Mouse (Mus musculus) heart, adult 18-20 months (tissue): ENCODE measurements around the gene Olfr171. TPM values are rescaled to one million over a fixed set of nuclear protein-coding genes. Genes with fewer than 3 reads are reported as not detected.
A peak's percentile ranks its signal among the peaks of the same experiment; 100 is the strongest.
"Not testable (repeated sequence)": the region's sequence is repeated elsewhere in the genome, so short reads cannot be mapped to it uniquely, and the experiment has no call there.

Experiments used
- DNase-seq, 2 experiments: peaks; one replicate each; pipeline ENCODE4 v3.0.0; 2021 to 2022; ENCODE audit warnings: mixed read lengths in 1 of 2
- long read RNA-seq, 2 experiments: library from polyadenylated mRNA; stranded (forward); transcript quantifications; one replicate each; pipeline ENCODE4 v2.0.0; 2021
- total RNA-seq, 2 experiments: library from RNA; stranded (reverse); gene quantifications; 2 replicates each; pipeline ENCODE4 v1.2.3; 2021

Gene Olfr171
- not detected for total RNA-seq
- long read RNA-seq, experiment 1 = 0 reads
- long read RNA-seq, experiment 2 = 0 reads

- DNase-seq = no peak
Observed at GRCm38 (mm10) chr16:19629816-19630215, at the start of gene Olfr171. TSS of gene Olfr171 (minus strand) at chr16:19629916.

- DNase-seq = no peak
Observed at GRCm38 (mm10) chr16:19670768-19671357, 41.1 kb upstream of the Olfr171 start.

GRCm38 (mm10) chr16:19666312-19666711 is 36.6 kb upstream of the Olfr171 start:
- DNase-seq = peak in 1 of 2 experiments; percentile 2

GRCm38 (mm10) chr16:19611782-19612181 is 17.9 kb downstream of the Olfr171 start, which contains the start of gene Olfr170:
TSS of gene Olfr170 (minus strand) at chr16:19611882.
- DNase-seq = not testable (repeated sequence)

- DNase-seq = no peak
Observed at GRCm38 (mm10) chr16:19603166-19603565, 26.6 kb downstream of the Olfr171 start.

Other genes with a start within 250 kb of the Olfr171 start
- gene Olfr165, start 206.8 kb downstream of the Olfr171 start, total RNA-seq = not detected
- not detected for gene Olfr166, start 146.2 kb downstream of the Olfr171 start, total RNA-seq
- gene Olfr167, start 107.7 kb downstream of the Olfr171 start, total RNA-seq = not detected
- not detected for gene Olfr168, start 94.4 kb downstream of the Olfr171 start, total RNA-seq
- gene Olfr169, start 58.1 kb downstream of the Olfr171 start, total RNA-seq = not detected
- gene Olfr170, start 18.0 kb downstream of the Olfr171 start, total RNA-seq = not detected
- gene Lamp3, start 76.5 kb upstream of the Olfr171 start, total RNA-seq = under 1 TPM in 1 of 2 experiments, not detected in 1; 0.12 TPM
- gene B3gnt5, start 130.3 kb upstream of the Olfr171 start, total RNA-seq = 1 to 10 TPM in 1 of 2 experiments, under 1 TPM in 1; 0.42 to 2.1 TPM